Mouse (Mus musculus): ENCODE data around the gene Smdt1. TPM values are rescaled to one million over a fixed set of nuclear protein-coding genes. Genes with fewer than 3 reads are reported as not detected.
"Not testable (repeated sequence)": the region's sequence is repeated elsewhere in the genome, so short reads cannot be mapped to it uniquely, and the experiment has no call there.

Smdt1 gene
- polyA plus RNA-seq, 1 experiment from 2014 or later = 264 TPM

DNA sequence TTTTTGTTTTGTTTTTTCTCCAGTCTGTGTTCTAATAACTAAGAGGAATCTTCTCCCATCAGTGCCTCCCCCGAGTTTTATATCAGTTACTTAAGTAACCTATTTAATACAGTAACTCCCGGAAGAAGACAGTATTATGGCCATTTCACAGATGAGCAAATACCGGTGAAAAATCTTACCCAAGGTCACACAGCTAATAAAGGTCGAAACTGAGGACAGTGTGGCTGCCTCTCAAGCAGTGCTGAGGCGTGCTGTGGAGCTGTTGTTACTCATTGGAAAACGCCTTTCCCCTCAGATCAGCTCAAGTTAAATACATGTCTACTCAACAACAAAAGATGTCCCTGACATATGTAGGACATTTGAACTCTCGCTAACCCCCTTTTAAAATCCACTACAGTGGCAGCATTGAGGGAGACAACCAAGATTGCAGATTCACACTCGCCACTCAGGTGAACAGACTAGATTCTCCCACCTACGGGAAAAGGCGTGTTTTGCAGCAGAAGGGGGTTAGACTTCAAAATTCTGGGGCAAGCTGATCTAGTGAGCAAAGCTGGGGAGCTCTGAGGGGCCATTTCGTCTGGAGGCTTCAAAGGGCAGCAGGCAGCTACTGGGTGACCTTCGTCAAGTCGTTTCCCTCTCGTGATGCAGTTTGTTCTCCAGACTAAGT, 14.5 kb downstream of the Smdt1 start:
- H3K9me3 ChIP-seq (replicated peaks) = no peaks in the 10 kb centered on the region
- peak overlapping the region; percentile 95; the same call in 1 of the 2 replicates for H3K27ac ChIP-seq (replicated peaks)
- H3K4me2 ChIP-seq (replicated peaks) = peak overlapping the region; percentile 86
- WGBS = 23% methylated on average over 14 of the region's 14 CpGs
- H3K27me3 ChIP-seq = no peaks in the 10 kb centered on the region
- H3K4me1 ChIP-seq = peaks cover 23% of the 10 kb centered on the region
- H3K36me3 ChIP-seq = peaks cover 29% of the 10 kb centered on the region
- no peak for ATAC-seq (ENCODE audit: insufficient number of reproducible peaks, low FRiP score, low TSS enrichment, low read depth)
- H3K9ac ChIP-seq = peak overlapping the region; percentile 82
- H3K4me3 ChIP-seq (replicated peaks) = peak overlapping the region; percentile 74

DNA sequence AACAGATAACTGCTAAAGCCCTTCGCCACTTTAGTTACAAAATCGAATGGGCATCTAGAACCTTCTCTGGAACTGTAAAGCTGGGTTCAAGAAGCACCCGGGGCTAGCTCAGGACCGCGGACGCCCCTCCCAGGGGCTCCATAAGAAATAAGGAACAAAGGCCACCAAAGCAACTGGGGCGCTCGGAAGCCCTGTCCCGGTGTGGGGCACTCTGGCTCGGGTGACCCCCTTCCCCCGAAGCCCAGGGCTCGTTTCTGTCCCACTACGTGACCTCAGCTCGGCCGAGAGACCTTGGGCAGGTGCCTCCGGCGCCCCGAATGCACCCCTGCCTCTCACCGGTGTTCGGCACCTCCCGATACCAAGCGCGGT, 15.0 kb downstream of the Smdt1 start:
- ATAC-seq (ENCODE audit: insufficient number of reproducible peaks, low FRiP score, low TSS enrichment, low read depth) = peak; percentile 13; the same call in 1 of the 2 replicates
- under 1% methylated on average over 23 of the region's 23 CpGs for WGBS
- H3K27me3 ChIP-seq = no peaks in the 10 kb centered on the region
- no peaks in the 10 kb centered on the region for H3K9me3 ChIP-seq (replicated peaks)
- H3K4me2 ChIP-seq (replicated peaks) = peak overlapping the region; percentile 86
- peak overlapping the region; percentile 95 for H3K27ac ChIP-seq (replicated peaks)
- H3K4me1 ChIP-seq = peaks cover 28% of the 10 kb centered on the region
- peaks cover 24% of the 10 kb centered on the region for H3K36me3 ChIP-seq
- H3K9ac ChIP-seq = peak overlapping the region; percentile 82
- peak overlapping the region; percentile 74 for H3K4me3 ChIP-seq (replicated peaks)

DNA sequence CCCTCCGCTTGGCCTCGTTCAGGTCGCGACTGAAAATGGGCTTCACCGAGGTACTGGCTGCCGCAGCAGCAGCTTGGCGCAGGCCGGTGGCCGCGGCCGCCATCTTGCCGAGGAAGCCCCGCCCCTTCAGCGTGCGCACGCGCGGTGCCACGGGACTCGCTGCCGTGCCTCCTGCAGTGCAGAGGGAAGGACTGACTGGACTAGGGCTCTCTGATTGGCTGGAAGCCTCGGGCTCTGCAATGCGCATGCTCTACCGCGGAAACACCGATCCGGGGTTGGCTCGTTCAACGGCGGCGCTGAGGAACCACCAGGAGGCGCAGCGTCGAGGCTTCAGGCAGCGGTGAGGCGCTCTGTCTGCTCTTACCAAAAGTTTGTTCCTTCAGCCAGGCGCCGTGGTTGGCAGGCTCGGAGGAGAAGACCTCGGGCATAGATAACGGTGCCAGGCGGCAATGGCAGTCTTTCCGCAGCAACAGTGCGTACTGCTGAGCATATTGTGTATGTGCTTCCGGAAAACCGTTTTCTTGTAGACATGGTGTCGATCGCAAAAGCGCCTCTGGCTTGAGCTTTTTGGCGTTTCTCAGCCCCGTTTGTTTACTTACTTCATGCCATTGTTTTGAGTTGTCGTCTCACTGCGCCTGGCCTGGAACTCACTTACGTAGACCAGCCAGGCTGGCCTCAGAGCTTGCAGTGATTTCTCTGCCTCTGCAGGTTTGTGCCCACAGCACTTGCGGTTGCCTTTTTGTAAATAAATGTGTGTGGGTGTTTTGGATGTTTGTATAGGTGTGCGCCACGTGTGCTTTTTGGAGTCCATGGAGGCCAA, 15.6 kb downstream of the Smdt1 start, which contains the start of gene Ndufa6:
TSS of gene Ndufa6 (minus strand) at position 197 of the 820 bp plus-strand sequence.
- Histone ChIP-seq H3K27me3 (no peaks in the 10 kb centered on the region), H3K4me2 (replicated peaks) (peak within 1 kb of the TSS; percentile 86), H3K9ac (peak within 1 kb of the TSS; percentile 82), H3K4me1 (peaks cover 31% of the 10 kb centered on the region), H3K9me3 (replicated peaks) (no peaks in the 10 kb centered on the region), H3K36me3 (peaks cover 18% of the 10 kb centered on the region), H3K27ac (replicated peaks) (peak within 1 kb of the TSS; percentile 95), H3K4me3 (replicated peaks) (peak within 1 kb of the TSS; percentile 74)
- 1% methylated on average over 57 of the region's 57 CpGs for WGBS
- ATAC-seq (ENCODE audit: insufficient number of reproducible peaks, low FRiP score, low TSS enrichment, low read depth) = peak; percentile 99

DNA sequence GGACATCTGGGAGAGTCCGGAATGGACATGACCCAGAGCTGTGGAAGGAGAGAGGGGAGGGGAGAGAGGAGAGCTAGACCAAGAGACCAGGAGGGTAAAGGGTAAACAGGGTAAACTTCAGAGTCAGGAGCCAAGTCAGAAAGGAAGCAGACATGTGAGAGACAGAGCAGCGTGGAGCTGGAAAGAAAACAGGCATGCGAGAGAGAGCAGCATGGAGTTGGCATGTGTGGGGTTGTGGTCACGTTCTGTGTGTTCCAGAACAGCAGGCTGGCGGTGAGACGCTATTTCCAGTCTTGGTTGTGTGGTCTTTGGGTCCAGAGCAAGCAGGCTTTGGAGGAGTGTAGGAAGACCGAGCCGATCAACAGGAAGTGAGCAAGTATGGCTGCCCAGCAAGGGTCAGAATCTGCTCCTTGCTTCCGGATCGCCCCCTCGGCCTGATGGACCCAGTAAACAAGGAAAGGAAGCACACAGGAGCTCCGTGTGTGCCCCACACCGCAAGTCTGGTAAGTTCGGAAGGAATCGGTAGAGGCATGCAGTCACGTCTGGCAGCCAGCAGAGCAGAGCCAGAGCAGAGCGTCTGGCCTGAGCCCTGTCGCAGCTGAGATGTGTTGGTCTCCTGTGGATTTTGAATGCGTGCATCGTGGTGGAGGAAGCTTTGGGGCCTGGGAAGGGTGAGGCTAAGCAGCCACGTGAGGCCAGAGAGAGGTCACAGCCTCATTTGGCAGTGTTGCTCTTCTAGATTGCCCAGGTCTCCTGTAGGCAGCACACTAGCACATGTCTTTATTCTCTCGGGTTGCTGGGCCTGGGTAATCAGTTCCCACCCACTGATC, 19.9 kb downstream of the Smdt1 start:
- Histone ChIP-seq H3K27ac (replicated peaks) (peak overlapping the region; percentile 58), H3K36me3 (no peaks in the 10 kb centered on the region), H3K9ac (no peak overlapping the region), H3K9me3 (replicated peaks) (no peaks in the 10 kb centered on the region), H3K27me3 (no peaks in the 10 kb centered on the region), H3K4me2 (replicated peaks) (no peak overlapping the region), H3K4me1 (peaks cover 12% of the 10 kb centered on the region; the same call in 1 of the 2 replicates), H3K4me3 (replicated peaks) (no peak overlapping the region)
- 51% methylated on average over 22 of the region's 22 CpGs for WGBS
- ATAC-seq (ENCODE audit: insufficient number of reproducible peaks, low FRiP score, low TSS enrichment, low read depth) = no peak

DNA sequence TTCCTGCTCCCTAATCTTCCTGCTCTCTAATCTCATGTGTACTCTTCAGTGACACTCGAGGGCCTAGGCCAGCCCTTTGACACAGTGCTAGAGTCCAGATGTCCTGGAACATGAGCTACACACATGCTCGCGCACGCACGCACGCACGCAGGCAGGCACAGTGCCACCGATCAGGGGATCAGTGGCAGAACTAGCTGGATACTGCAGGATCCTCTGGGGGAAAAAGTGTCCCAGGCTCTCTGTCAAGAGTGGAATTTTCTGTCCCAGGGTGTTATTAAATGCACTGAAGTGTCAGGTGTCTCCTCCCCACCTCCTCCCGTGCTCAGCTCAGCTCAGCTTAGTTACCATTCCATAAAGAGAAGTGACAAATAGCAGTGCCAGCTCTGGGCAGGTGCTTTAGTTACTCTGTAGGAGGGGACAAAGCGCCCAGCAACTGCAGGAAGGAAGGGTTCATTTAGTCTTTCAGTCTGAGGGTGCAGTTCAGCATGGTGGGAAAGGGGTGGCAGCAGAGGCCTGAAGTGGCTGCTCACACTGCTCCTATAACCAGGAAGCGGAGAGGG, 22.8 kb downstream of the Smdt1 start:
- peak; percentile 63; the same call in 1 of the 2 replicates for ATAC-seq (ENCODE audit: insufficient number of reproducible peaks, low FRiP score, low TSS enrichment, low read depth)
- H3K27me3 ChIP-seq = no peaks in the 10 kb centered on the region
- no peak overlapping the region for H3K27ac ChIP-seq (replicated peaks)
- no peaks in the 10 kb centered on the region for H3K36me3 ChIP-seq
- H3K4me2 ChIP-seq (replicated peaks) = no peak overlapping the region
- no peaks in the 10 kb centered on the region for H3K9me3 ChIP-seq (replicated peaks)
- H3K4me1 ChIP-seq = peaks cover 8% of the 10 kb centered on the region; the same call in 1 of the 2 replicates
- H3K4me3 ChIP-seq (replicated peaks) = no peak overlapping the region
- no peak overlapping the region for H3K9ac ChIP-seq
- WGBS = 66% methylated on average over 11 of the region's 11 CpGs

DNA sequence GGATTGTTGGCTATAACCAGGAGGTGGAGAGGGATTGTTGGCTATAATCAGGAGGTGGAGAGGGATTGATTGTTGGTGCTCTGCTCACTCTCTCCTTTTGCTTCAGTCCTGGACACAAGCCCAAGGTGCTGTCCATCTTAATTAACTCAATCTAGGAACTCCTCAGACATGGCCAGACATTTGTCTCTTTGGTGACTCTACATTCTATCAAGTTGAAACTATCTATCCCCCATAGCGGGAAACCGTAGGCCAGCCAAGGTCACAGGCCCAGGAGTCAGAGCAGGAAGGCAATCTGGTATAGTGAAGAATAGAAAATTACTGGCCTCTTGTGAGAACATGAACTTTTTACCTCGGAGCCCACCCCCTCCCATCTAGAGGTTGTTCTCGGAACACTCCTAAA, 23.5 kb downstream of the Smdt1 start:
- no peak overlapping the region for H3K9ac ChIP-seq
- peaks cover 8% of the 10 kb centered on the region; the same call in 1 of the 2 replicates for H3K4me1 ChIP-seq
- no peak for ATAC-seq (ENCODE audit: insufficient number of reproducible peaks, low FRiP score, low TSS enrichment, low read depth)
- H3K4me3 ChIP-seq (replicated peaks) = no peak overlapping the region
- no peaks in the 10 kb centered on the region for H3K36me3 ChIP-seq
- WGBS = 86% methylated on average over 4 of the region's 4 CpGs
- H3K9me3 ChIP-seq (replicated peaks) = no peaks in the 10 kb centered on the region
- no peaks in the 10 kb centered on the region for H3K27me3 ChIP-seq
- no peak overlapping the region for H3K27ac ChIP-seq (replicated peaks)
- no peak overlapping the region for H3K4me2 ChIP-seq (replicated peaks)

DNA sequence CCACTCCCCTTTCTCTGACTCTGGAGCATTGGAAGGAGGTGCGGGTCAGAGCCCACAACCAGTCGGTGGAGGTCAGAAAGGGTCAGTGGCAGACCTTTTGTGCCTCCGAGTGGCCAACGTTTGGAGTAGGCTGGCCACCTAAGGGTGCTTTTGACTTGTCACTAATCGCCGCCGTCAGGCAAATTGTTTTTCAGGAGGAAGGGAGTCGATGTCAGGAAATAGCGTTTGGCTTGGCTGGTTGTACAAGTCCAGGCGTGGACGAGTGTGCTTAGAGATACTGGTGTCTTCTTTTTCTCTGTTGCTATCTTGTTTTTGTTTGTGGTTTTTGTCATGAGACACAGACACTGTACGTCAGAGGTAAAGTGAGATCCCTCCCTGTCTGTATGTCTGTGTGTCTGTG, 25.0 kb downstream of the Smdt1 start:
- 63% methylated on average over 9 of the region's 12 CpGs for WGBS
- H3K9ac ChIP-seq = not testable (repeated sequence)

DNA sequence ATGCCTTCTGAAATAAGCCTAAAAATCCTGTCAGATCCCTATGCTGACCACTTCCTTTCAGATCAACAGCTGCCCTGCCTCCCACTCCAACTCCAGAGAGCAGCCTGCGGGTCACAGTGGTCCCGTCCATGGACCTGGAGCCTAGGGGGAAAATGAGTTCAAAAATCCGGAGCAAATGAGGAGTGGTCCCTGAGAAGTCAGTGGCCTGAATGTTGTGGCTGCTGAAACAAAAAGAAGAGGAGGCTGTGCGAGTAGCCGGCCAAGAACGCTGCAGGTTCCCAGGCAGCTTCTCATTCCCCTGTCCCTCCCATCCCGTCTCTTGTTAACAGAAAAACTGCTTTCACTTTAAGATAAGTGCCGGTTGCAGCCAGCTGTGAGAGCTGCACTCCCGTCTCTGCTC, 25.8 kb downstream of the Smdt1 start:
- H3K4me1 ChIP-seq; H3K4me3 ChIP-seq (replicated peaks); H3K27ac ChIP-seq (replicated peaks); H3K36me3 ChIP-seq; H3K9me3 ChIP-seq (replicated peaks); H3K4me2 ChIP-seq (replicated peaks); H3K9ac ChIP-seq; ATAC-seq (ENCODE audit: insufficient number of reproducible peaks, low FRiP score, low TSS enrichment, low read depth); H3K27me3 ChIP-seq: not testable (repeated sequence)
- 19% methylated on average over 6 of the region's 9 CpGs for WGBS

More for the DNA sequence above, 25.0 kb downstream of the Smdt1 start:
- not testable (repeated sequence) for H3K36me3 ChIP-seq; H3K9me3 ChIP-seq (replicated peaks); H3K27me3 ChIP-seq; ATAC-seq (ENCODE audit: insufficient number of reproducible peaks, low FRiP score, low TSS enrichment, low read depth); H3K4me2 ChIP-seq (replicated peaks); H3K4me1 ChIP-seq; H3K27ac ChIP-seq (replicated peaks); H3K4me3 ChIP-seq (replicated peaks)

DNA sequence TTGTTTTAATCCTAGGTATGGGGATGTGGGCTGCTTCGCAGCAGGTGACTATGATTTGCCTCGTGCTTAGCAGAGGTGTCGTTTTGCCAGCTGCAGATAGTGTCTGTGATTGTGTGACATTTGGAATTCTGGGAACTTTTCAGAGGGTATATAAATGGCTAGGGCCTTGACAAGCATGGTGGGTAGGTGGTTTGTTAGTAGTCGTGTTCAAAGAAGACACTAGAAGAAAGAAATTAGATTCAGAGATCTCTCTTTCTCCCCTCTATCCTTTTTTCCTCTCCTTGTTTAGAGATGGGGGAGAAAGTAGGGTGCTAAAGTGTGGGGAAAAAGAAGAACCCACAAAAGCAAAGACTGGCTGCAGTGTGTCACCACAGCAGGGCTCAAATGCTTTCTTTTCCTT, 29.4 kb downstream of the Smdt1 start:
- no peaks in the 10 kb centered on the region for H3K4me1 ChIP-seq
- no peak overlapping the region for H3K27ac ChIP-seq (replicated peaks)
- no peak overlapping the region for H3K9ac ChIP-seq
- no peak overlapping the region for H3K4me3 ChIP-seq (replicated peaks)
- no peaks in the 10 kb centered on the region for H3K27me3 ChIP-seq
- H3K9me3 ChIP-seq (replicated peaks) = no peaks in the 10 kb centered on the region
- no peak for ATAC-seq (ENCODE audit: insufficient number of reproducible peaks, low FRiP score, low TSS enrichment, low read depth)
- H3K36me3 ChIP-seq = no peaks in the 10 kb centered on the region
- no peak overlapping the region for H3K4me2 ChIP-seq (replicated peaks)
- 86% methylated on average over 4 of the region's 4 CpGs for WGBS

DNA sequence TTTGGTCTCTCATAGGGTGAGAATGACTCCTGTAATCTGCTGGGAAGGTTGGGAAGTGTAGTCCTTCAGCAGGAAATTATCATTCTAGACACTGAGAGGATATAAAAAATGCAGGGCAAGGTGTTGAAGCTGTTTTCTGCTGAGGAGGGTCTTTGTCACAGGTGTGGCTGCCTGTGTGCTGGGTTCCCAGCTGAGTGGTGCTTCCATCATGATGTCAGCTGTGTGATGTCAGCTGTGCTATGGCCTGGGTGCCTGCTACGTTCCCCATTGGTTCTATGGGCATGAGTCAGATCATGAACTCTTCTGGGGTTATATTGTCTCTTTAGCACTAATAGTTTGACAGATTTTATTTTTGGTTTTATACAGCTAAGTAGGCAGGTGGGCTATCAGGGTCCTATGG, 30.1 kb downstream of the Smdt1 start:
- WGBS = 77% methylated on average over 1 of the region's 1 CpGs
- Histone ChIP-seq H3K4me3 (replicated peaks) (no peak overlapping the region), H3K27me3 (no peaks in the 10 kb centered on the region), H3K27ac (replicated peaks) (no peak overlapping the region), H3K9ac (no peak overlapping the region), H3K9me3 (replicated peaks) (no peaks in the 10 kb centered on the region), H3K4me2 (replicated peaks) (no peak overlapping the region), H3K36me3 (no peaks in the 10 kb centered on the region), H3K4me1 (no peaks in the 10 kb centered on the region)
- ATAC-seq (ENCODE audit: insufficient number of reproducible peaks, low FRiP score, low TSS enrichment, low read depth) = no peak

DNA sequence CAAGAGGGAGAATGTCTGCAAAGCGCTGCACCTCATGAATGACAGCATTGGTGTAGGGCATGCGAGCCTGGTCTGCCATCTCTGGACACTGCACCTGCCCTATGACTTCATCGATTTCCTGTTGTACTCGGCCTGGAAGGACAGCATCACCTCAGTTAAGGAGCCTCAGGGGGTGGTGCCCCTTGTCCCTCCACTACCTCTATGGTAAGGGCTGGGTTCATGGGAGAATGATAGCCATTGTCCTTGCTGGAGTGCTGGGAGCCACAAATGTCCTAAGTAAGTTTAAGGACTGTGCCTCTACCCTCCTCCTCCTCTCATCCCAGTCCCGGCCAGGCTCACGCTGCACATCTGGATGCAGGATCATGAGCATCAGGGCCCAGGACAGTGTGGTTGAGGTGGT, 33.7 kb downstream of the Smdt1 start:
- WGBS = 86% methylated on average over 6 of the region's 6 CpGs
- H3K4me2 ChIP-seq (replicated peaks) = no peak overlapping the region
- no peak overlapping the region for H3K4me3 ChIP-seq (replicated peaks)
- H3K36me3 ChIP-seq = no peaks in the 10 kb centered on the region
- no peak overlapping the region for H3K9ac ChIP-seq
- no peak for ATAC-seq (ENCODE audit: insufficient number of reproducible peaks, low FRiP score, low TSS enrichment, low read depth)
- H3K9me3 ChIP-seq (replicated peaks) = no peaks in the 10 kb centered on the region
- H3K27ac ChIP-seq (replicated peaks) = no peak overlapping the region
- H3K27me3 ChIP-seq = no peaks in the 10 kb centered on the region
- peaks cover 10% of the 10 kb centered on the region for H3K4me1 ChIP-seq

Data from embryonic facial prominence, embryonic 15.5 days (tissue).